Mouse (Mus musculus) kidney, adult 11 months (tissue): Measurements from ENCODE around the gene Ankrd55.
"Not testable (repeated sequence)": the region's sequence is repeated elsewhere in the genome, so short reads cannot be mapped to it uniquely, and the experiment has no call there.

Experiments used
- DNase-seq: peaks from one replicate; pipeline ENCODE4 v3.0.0; 2022

Ankrd55 gene

DNA sequence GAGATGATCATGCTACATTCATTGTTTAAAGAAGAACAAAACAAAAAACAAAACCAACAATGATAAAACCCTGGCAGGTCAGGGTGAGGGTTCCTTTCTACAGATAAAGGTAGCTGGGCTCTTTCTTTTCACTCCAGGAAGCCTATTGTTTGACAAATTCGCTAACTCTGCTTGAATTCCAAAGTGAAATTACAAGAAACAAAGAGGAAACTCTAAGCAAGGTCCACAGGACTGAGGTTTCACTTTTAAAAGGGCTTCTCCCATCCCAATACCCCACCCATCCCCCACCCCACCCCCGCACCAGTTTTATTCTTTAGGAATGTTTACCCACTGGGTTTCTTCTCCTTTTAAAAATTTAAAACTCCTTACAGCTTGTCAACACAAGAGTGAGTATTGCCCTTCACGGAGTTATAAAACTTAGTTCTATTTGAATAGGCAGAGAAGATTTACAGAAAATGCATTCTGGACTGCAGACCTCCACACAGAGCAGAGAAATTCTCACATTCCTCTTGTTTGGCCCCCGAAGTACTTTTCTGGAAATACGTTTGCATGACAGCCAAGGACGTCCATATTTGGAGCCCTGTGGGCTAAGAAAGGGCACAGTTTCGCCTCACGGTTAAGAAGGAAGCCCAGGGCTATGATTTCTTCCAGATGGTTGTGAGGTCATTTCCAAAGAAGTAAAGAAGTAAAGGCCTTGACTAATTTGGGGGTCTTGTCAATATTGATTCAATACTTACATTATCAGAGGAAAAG lies 128.3 kb downstream of the Ankrd55 start:
- no peak for DNase-seq

- no peak for DNase-seq
Observed at GRCm38 (mm10) chr13:112417163-112417523, 128.9 kb downstream of the Ankrd55 start.

- no peak for DNase-seq
Observed at GRCm38 (mm10) chr13:112417861-112418423, 129.7 kb downstream of the Ankrd55 start.

DNA sequence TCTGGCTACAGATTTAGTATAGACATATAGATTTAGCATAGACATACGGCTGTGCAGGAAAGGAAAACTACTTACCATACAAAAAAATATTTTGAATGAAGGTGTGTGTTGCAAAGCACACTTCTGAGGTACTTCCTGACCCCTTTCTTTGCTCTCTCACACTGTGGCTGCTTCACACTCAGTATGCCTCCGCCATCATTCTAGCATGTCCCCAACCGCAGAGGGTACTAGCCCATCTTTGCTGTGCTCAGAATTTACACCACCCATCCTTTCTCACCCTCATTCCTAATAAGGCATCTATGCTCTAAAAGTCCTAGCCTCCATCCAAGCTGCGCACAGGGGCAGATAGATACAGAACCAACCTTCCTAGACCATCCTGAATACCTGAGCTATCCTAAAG lies 130.3 kb downstream of the Ankrd55 start:
- no peak for DNase-seq

- DNase-seq, result no peak
Observed at GRCm38 (mm10) chr13:112424212-112424611, 136.0 kb downstream of the Ankrd55 start.

DNA sequence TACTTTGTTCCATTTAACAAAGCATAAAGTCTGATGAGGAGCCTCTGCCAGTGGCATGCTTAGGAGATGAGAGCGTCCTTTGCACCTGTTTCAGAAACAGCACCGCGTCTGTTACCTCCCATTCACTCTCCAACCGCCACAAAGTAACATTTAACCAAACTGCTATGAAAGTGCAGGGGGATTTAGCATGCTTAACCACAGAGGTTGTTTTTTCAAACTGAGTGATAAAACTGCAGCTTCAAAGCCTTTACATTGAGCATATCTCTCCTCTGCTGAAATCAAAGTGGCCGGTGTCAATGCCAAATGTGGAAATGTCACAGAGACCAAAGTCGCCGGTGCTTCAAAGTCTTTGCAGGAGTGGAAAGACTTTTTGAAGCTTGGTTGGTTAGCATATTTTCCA lies 136.4 kb downstream of the Ankrd55 start:
- DNase-seq, result no peak

DNA sequence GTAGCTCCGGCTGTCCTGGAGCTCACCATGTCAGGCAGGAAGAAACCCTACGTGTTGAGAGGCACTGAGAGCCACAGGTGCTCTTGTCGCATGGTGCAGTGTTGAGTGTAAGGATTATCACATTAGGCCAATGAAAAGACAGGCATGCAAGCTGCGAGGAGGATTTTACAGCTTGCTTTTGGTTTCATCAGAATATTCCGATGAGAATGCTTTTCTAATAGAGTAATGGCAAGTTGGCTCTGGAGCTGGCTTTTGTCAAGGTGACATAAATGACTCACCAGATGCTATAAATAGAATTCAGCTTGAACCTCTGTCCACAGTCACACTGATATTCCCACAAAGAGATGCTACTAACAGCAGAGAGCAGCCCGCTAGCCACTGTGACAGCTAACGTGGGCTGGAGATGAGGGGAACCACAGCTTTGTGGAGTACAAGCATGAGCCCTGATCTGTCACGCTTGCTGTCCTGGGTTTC lies 137.0 kb downstream of the Ankrd55 start:
- DNase-seq, result no peak

DNA sequence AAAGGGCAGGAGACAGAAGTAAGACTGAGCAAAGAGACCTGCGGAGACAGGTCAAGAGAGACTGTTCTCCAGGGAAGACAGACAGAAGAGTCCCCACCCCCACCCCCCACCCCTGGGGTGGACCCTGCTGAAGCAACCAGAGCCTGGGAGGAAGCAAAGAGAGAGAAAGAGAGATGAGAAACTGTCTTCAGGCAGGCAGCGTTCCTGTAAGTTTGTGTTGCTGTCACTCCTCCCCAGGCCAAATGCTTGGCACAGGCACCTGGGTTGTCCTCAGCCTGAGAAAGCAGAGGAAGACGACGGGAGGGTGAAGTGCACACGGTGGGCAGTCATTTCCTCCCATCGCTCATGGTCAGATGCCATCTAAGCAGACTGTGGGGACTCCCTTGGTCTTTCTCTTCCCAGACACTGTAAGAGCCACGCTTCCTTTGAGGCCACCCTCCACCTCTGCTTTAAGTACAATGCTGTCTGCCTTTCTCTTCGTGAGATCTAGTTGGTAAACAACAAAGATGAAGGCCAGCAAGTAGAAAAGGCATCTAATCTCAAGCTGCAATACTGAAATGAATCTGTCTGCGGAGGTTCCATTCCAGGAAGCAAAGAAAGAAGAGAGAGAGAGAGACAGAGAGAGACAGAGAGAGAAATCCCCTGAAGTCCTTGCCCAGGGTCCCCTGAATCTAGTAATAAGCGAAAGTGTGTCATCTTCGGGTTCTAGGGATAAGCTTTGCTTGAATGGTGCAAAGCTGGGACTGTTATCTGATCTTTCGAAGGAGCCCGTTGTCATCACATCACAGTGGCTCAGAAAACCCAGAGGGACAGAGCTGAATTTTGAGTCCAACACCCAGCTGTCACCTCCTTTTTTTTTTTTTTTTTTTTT lies 138.2 kb downstream of the Ankrd55 start:
- DNase-seq, result no peak

DNA sequence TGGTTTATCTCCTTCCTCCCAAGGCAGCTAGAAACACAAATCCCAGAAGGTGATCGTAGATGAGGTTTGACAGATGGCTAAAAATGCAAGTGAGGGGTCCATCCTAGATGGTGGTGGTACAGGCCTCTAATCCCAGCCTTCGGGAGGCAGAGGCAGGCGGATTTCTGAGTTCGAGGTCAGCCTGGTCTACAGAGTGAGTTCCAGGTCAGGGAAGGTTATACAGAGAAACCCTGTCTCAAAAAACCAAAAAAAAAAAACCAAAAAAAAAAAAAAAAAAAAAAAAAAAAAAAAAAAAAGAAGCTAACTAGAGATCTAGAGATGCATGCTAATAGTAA lies 138.9 kb downstream of the Ankrd55 start:
- DNase-seq, result not testable (repeated sequence)

DNA sequence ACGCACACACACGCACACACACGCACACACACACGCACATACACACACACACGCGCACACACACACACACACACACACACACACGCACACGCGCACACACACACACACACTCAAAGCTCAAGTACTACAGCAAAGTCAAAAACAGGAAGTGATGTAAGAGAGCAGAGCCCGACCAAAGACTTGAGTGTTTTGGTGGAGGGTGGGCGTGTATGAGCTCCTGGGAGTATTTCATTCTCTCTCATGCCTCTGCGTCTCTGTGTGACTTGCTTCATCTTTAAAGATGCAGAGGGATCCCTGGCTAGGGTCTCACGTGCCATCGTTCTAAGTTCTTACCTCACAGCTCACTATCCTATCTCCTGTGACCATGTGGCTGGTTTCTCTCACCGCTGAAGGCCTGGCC lies 139.3 kb downstream of the Ankrd55 start:
- no peak for DNase-seq

DNA sequence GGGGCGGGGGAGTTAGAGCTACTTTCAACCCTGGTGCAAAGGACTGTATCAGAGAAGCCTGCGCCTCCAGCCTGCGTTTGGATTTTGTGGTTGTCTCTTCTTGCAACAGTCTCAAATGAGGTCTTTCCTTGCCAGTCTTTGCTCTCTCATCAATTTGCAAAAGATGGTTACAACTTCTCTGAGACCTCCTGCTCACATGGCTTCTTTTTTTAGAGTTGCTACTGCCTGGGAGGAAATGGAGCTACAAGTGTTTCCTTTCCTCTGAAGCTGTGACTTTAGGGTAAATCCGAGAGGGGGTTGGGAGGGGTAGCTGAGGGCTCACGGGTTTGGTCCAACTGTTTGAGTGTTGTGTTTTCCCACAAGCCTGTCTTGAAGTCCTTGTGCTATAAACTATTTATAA lies 145.0 kb downstream of the Ankrd55 start:
- DNase-seq, result no peak
